ENCODE assay signal across 14 mouse cellular contexts in genomic region chrX:134554425-134554824, GRCm38 (mm10).
"Had no signal": no experiment of that assay in that cellular context is flagged by ENCODE, and none has a peak within 500 bp of the region (broad histone marks: within the 10 kb centered on the region; RNA-seq: fewer than 3 reads in every experiment).

No protein-coding gene starts in this region.

- H3K27me3 ChIP-seq: limb, embryonic 15.5 days; liver, embryonic 15.5 days; lung, embryonic 15.5 days; midbrain, embryonic 12.5 days had no signal

- DNase-seq: kidney, adult 2 months; kidney, postnatal 25 days; lung, postnatal 4 days; right cerebral cortex, adult 18-20 months; right cerebral cortex, postnatal 25 days; thymus, postnatal 14 days had no signal

- ATAC-seq: inflammation-experienced regulatory T-cells, adult 6 months; midbrain, embryonic 16.5 days had no signal

- H3K27ac ChIP-seq: left cerebral cortex, adult 2 months; limb, embryonic 15.5 days; liver, embryonic 15.5 days; lung, embryonic 15.5 days; midbrain, embryonic 12.5 days; stomach, postnatal 0 days had no signal

- H3K36me3 ChIP-seq: limb, embryonic 15.5 days; liver, embryonic 15.5 days; lung, embryonic 15.5 days; midbrain, embryonic 12.5 days had no signal

- H3K4me1 ChIP-seq: limb, embryonic 15.5 days; liver, embryonic 15.5 days; lung, embryonic 15.5 days; midbrain, embryonic 12.5 days had no signal

- H3K4me2 ChIP-seq: limb, embryonic 15.5 days; liver, embryonic 15.5 days; lung, embryonic 15.5 days; midbrain, embryonic 12.5 days had no signal

- H3K9ac ChIP-seq: limb, embryonic 15.5 days; liver, embryonic 15.5 days; lung, embryonic 15.5 days; midbrain, embryonic 12.5 days had no signal

- H3K9me3 ChIP-seq: limb, embryonic 15.5 days; liver, embryonic 15.5 days; lung, embryonic 15.5 days; midbrain, embryonic 12.5 days had no signal

- H3K4me3 ChIP-seq: left cerebral cortex, adult 2 months; limb, embryonic 15.5 days; liver, embryonic 15.5 days; lung, embryonic 15.5 days; midbrain, embryonic 12.5 days had no signal
